Mouse (Mus musculus) spleen, adult 2 months (tissue): ENCODE data around the gene Amdhd1.

Source experiments
- CTCF ChIP-seq: fragments of 200-500 bp; IDR thresholded peaks from 2 replicates; pipeline ENCODE4 v1.5.1; 2011; ENCODE audit warnings: mild to moderate bottlenecking, inconsistent platforms; ENCODE audit not compliant: insufficient read depth, insufficient read length, insufficient replicate concordance; ENCODE audit errors: extremely low read depth
- POLR2A ChIP-seq: fragments of 200-500 bp; IDR thresholded peaks from 2 replicates; pipeline ENCODE4 v1.6.1; 2011; ENCODE audit warnings: low read depth, low read length, inconsistent platforms

GRCm38 (mm10) chr10:93517754-93518153 lies 22.1 kb downstream of the Amdhd1 start:
- TF ChIP-seq POLR2A (no peak), CTCF (no peak)
